19 mouse cellular contexts compared by ENCODE assay signal in genomic region chr1:58616176-58616575, GRCm38 (mm10). TPM values are rescaled to one million over a fixed set of nuclear protein-coding genes. Genes with fewer than 3 reads are reported as not detected.
DNase-seq lines count a peak whose midpoint lies in the region; TF ChIP-seq lines count a peak whose summit lies in the region.
"Had no signal": no experiment of that assay in that cellular context is flagged by ENCODE, and none has a peak within 500 bp of the region (broad histone marks: within the 10 kb centered on the region; RNA-seq: fewer than 3 reads in every experiment).

No protein-coding gene starts in this region.

- DNase-seq in layer of hippocampus, adult 2 months (ENCODE audit: low spot score in 2 of 2), result no peak
- no peak for DNase-seq in layer of hippocampus, adult 9-11 months
- DNase-seq in 416B (ENCODE audit: low read depth) (peak; percentile 56), MEL-GATA-1-ER (ENCODE audit: extremely low read depth, low read depth) (peak; percentile 21)
- peak; percentile 6 for DNase-seq in forelimb bud, embryonic 11.5 days (ENCODE audit: low read depth, low spot score)
- no peak for DNase-seq in adrenal gland, adult 2 months
- no peak for DNase-seq in spleen, postnatal 36 days (ENCODE audit: low spot score in 2 of 2)
- DNase-seq: adrenal gland, postnatal 25 days; cerebellum, adult 9-10 months; gastrocnemius, postnatal 14 days; heart, adult 11 months; kidney, postnatal 25 days; liver; lung, postnatal 10 days; right cerebral cortex, postnatal 14 days; spleen, adult 18-20 months had no signal

- peak overlapping the region; percentile 62 for H3K27ac ChIP-seq in layer of hippocampus, adult 2 months
- H3K27ac ChIP-seq: forebrain, embryonic 15.5 days; intestine, embryonic 15.5 days; neural tube, embryonic 15.5 days had no signal

- no peak overlapping the region for H3K4me3 ChIP-seq in layer of hippocampus, adult 2 months
- H3K4me3 ChIP-seq: forebrain, embryonic 15.5 days; intestine, embryonic 15.5 days; neural tube, embryonic 15.5 days had no signal

- TF ChIP-seq CTCF in layer of hippocampus, adult 2 months (conservative IDR thresholded peaks at IDR 0.05), result no peak

RNA-seq across cellular contexts. Expression of gene Ndufb3, which starts 30.0 kb away (rescaled TPM):
- total RNA-seq in layer of hippocampus, adult 2 months (2021), result 100 to 1,000 TPM; 109 to 111 TPM
- total RNA-seq in adrenal gland, adult 2 months (2021), result 100 to 1,000 TPM in 1 of 2 experiments, 10 to 100 TPM in 1; 97.8 to 181 TPM
- 8.1 and 12.8 TPM in 2 replicates for polyA plus RNA-seq in adrenal gland, adult 2 months (2012; rRNA removed)

RNA-seq across cellular contexts. Expression of gene Fam126b, which starts 30.1 kb away (rescaled TPM):
- 100 to 1,000 TPM; 120 to 124 TPM for total RNA-seq in layer of hippocampus, adult 2 months (2021)
- 10 to 100 TPM; 40.0 to 48.8 TPM for total RNA-seq in adrenal gland, adult 2 months (2021)
- polyA plus RNA-seq in adrenal gland, adult 2 months (2012; rRNA removed), result 0.57 and 0.65 TPM in 2 replicates

Comparison
In these comparisons a context has a peak if more than half of its experiments do, and no peak if none do; other contexts are left out.
1. DNase-seq: peak in 416B (single experiment), MEL-GATA-1-ER (single experiment) and forelimb bud, embryonic 11.5 days (single experiment); none in layer of hippocampus, adult 2 months (0 of 2), layer of hippocampus, adult 9-11 months (single experiment), adrenal gland, adult 2 months (single experiment) and spleen, postnatal 36 days (0 of 2).